Mouse (Mus musculus) layer of hippocampus, postnatal 10 days (tissue): ENCODE measurements around the gene Zfp933. TPM values are rescaled to one million over a fixed set of nuclear protein-coding genes. Genes with fewer than 3 reads are reported as not detected.

Experiments
- total RNA-seq, 2 experiments: library from RNA; stranded (reverse); gene quantifications; 2 replicates each; pipeline ENCODE4 v1.2.3; 2021

The Zfp933 gene
- total RNA-seq, 2 experiments from 2014 or later: 18.4 to 21.2 TPM

Other genes with a start within 250 kb of the Zfp933 start
- gene Zfp979, start 205.9 kb downstream of the Zfp933 start, total RNA-seq: under 1 TPM; 0.62 to 0.78 TPM
- not detected for gene Zfp534, start 145.8 kb downstream of the Zfp933 start, total RNA-seq
- 1 to 10 TPM; 3.4 to 4.2 TPM for gene Zfp984, start 38.6 kb downstream of the Zfp933 start, total RNA-seq
- 10 to 100 TPM; 20.3 to 25.1 TPM for gene Miip, start 20.4 kb upstream of the Zfp933 start, total RNA-seq
- gene Fv1, start 20.6 kb upstream of the Zfp933 start, total RNA-seq: 1 to 10 TPM; 7.3 to 8.2 TPM
- gene Mfn2, start 56.3 kb upstream of the Zfp933 start, total RNA-seq: 100 to 1,000 TPM; 149 to 175 TPM
- gene Plod1, start 88.4 kb upstream of the Zfp933 start, total RNA-seq: 10 to 100 TPM; 24.0 to 26.0 TPM
- gene 2510039O18Rik, start 92.5 kb upstream of the Zfp933 start, total RNA-seq: 10 to 100 TPM; 29.0 to 29.3 TPM
- gene Nppb, start 137.4 kb upstream of the Zfp933 start, total RNA-seq: not detected
- under 1 TPM in 1 of 2 experiments, not detected in 1; 0.43 TPM for gene Nppa, start 152.4 kb upstream of the Zfp933 start, total RNA-seq
- gene Clcn6, start 190.5 kb upstream of the Zfp933 start, total RNA-seq: 10 to 100 TPM; 67.8 to 70.3 TPM
- gene Mthfr, start 190.7 kb upstream of the Zfp933 start, total RNA-seq: 10 to 100 TPM; 23.3 to 24.9 TPM
- 1 to 10 TPM; 5.5 to 7.3 TPM for gene Agtrap, start 239.7 kb upstream of the Zfp933 start, total RNA-seq